Mouse (Mus musculus): ENCODE data around the gene Osbpl8. TPM values are rescaled to one million over a fixed set of nuclear protein-coding genes. Genes with fewer than 3 reads are reported as not detected.

Gene Osbpl8
- polyA plus RNA-seq, 1 experiment from 2014 or later: 20.7 TPM

DNA sequence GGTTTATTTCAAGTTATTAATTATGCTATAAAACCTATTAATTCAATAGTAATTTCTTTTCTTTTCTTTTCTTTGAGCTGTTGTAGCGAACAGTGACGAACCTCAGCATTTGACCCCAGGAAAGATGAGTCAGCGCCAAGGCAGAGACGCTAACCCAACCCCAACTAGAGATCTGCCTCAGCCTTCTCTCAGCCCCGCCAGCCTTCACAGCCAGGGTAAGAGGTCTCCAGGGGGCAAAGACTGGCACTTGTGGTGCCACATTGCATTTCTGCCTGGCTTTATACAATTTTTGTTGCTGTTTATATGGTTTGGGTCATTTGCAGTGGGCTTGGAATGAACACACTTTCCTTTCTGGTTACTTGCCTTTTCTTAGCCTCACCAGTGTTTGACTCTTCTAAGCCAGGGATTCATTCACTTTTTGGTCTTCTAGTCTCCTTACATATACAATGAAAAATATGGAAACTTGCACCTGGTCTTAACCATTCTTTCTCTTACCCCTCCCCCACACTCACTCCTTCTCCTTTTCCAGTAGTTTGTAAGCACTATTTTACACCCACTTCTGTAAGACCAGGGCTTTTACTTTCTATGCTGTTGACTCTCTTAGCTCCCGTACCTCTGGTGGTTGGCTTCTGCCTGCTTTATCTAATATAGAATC is 69.1 kb downstream of the Osbpl8 start:
- 85% methylated on average over 6 of the region's 6 CpGs for WGBS
- H3K9me3 ChIP-seq: no peaks in the 10 kb centered on the region
- H3K4me3 ChIP-seq: no peak overlapping the region
- no peaks in the 10 kb centered on the region for H3K4me1 ChIP-seq
- H3K27ac ChIP-seq: no peak overlapping the region
- no peaks in the 10 kb centered on the region for H3K36me3 ChIP-seq
- H3K27me3 ChIP-seq (replicated peaks): no peaks in the 10 kb centered on the region
- no peak overlapping the region for H3K4me2 ChIP-seq (replicated peaks)
- ATAC-seq (ENCODE audit: low FRiP score, low read depth): no peak
- H3K9ac ChIP-seq: no peak overlapping the region

DNA sequence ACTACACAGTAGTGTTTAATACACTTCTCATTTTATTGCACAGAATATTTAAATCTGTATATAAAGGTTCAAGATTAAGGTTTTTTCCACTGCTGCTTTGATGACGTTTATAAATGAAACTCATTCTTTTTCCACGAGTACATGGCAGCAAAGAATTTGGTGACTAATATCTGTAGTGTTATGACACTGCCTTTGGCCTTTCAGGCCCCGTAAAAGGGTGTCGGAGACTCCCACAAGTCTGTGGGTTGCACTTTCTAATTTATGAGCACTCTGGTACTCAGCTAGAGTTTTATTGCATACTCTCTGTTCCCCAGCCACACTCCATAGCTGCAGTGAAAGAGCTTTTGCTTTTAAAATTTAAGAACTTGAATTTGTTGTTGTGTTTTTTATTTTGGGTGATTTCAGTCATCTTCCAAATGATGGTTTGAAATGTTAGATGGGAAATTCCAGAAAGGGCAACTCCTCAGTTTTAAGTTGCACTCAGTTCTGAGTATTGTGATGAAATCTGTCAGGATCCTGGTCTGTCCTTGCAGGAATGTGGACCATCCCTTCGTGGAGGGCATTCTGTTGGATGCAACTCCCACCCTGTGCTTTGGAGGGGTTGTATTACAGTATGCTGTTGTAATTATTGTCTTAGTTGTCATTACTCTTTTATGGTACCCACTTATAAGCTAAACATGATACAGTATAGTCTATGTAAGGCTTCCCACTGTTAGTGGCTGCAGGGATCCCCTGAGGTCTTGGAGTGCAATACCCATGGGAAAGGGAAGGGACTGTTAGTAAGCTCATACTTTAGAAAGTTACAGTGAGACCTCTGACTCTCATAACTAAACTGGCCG is 70.1 kb downstream of the Osbpl8 start:
- H3K4me1 ChIP-seq: no peaks in the 10 kb centered on the region
- no peak overlapping the region for H3K4me2 ChIP-seq (replicated peaks)
- H3K9ac ChIP-seq: no peak overlapping the region
- H3K9me3 ChIP-seq: no peaks in the 10 kb centered on the region
- H3K4me3 ChIP-seq: no peak overlapping the region
- no peaks in the 10 kb centered on the region for H3K27me3 ChIP-seq (replicated peaks)
- WGBS: 48% methylated on average over 6 of the region's 6 CpGs
- no peaks in the 10 kb centered on the region for H3K36me3 ChIP-seq
- ATAC-seq (ENCODE audit: low FRiP score, low read depth): no peak
- H3K27ac ChIP-seq: no peak overlapping the region

DNA sequence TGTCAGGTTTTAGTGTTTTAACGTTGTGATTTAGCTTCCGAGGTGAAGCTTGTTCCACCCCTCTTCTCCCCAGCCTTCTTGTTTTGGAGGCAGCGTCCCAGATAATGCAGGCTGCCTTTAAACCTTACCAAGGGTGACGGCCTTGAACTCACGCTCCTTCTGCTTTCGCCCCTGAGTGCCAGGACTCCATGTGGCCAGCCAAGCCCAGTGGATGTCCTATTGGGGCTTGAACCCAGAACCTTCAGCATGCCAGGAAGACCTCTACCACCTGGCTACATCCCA is 70.7 kb downstream of the Osbpl8 start:
- H3K4me2 ChIP-seq (replicated peaks): no peak overlapping the region
- H3K36me3 ChIP-seq: no peaks in the 10 kb centered on the region
- no peaks in the 10 kb centered on the region for H3K9me3 ChIP-seq
- no peaks in the 10 kb centered on the region for H3K4me1 ChIP-seq
- H3K9ac ChIP-seq: no peak overlapping the region
- H3K27ac ChIP-seq: no peak overlapping the region
- no peak for ATAC-seq (ENCODE audit: low FRiP score, low read depth)
- H3K27me3 ChIP-seq (replicated peaks): no peaks in the 10 kb centered on the region
- H3K4me3 ChIP-seq: no peak overlapping the region
- 88% methylated on average over 6 of the region's 6 CpGs for WGBS

DNA sequence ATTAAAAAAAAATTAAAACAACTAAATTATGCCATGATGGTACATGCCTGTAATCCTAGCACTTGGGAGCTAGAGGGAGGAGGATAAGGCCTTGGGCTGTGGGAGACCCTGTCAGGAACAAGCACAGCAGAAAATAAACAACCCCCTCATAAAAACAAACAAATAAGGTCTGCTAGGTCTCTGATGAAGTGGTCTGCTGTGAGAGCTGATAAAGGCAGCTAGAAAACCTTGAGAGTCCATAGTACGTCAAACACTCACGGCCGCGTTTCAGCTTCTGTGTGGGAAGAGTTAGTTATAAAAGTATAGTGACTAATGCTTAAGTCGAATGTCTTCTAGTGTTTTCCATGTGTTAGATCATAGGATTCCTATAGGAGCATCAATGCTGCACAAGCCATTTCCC is 72.9 kb downstream of the Osbpl8 start:
- H3K4me2 ChIP-seq (replicated peaks): no peak overlapping the region
- no peak overlapping the region for H3K27ac ChIP-seq
- ATAC-seq (ENCODE audit: low FRiP score, low read depth): no peak
- WGBS: 87% methylated on average over 5 of the region's 5 CpGs
- no peak overlapping the region for H3K9ac ChIP-seq
- H3K36me3 ChIP-seq: no peaks in the 10 kb centered on the region
- no peak overlapping the region for H3K4me3 ChIP-seq
- no peaks in the 10 kb centered on the region for H3K27me3 ChIP-seq (replicated peaks)
- H3K4me1 ChIP-seq: no peaks in the 10 kb centered on the region
- no peaks in the 10 kb centered on the region for H3K9me3 ChIP-seq

DNA sequence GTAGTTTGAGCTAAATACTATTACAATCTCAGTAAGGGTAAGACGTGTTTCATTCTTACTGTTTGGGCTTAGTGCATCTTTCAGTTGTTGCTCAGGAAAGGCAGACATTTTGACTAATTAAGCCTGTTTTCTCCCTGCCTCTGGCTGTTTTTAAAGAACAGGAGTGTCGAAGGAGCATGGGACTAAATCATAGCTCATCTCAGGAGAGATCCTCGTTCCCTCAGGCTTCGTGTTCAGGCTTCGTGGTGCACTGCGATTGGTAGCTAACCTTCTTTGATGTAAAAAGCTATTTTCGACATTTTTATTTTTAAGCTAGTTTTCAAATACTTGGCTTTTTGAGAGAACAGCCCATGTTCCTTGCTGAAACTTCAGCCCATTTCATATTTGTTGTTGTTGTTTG is 78.1 kb downstream of the Osbpl8 start:
- no peak overlapping the region for H3K9ac ChIP-seq

DNA sequence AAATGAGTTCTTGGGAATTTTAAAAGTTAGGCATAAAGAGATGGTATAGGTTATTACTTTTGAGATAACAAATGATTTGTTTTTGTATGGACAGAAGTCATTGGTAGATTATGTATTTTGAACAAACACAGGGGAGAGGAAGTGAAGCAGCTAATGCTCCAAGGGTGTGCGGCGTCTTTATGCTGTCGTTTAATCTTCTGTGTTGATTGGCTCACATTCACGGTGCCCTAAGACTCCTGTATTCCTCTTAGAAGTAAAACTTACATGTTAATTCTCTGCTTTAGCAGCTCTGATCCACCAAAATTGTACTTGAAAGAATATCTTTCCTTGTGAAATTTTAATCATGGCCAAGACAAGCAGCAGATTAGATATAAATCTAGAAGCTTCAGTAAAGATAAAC is 83.1 kb downstream of the Osbpl8 start:
- Histone ChIP-seq H3K36me3 (no peaks in the 10 kb centered on the region), H3K27me3 (replicated peaks) (no peaks in the 10 kb centered on the region), H3K27ac (no peak overlapping the region), H3K4me3 (no peak overlapping the region), H3K4me2 (replicated peaks) (peak overlapping the region; percentile 29; the same call in 1 of the 2 replicates), H3K9me3 (no peaks in the 10 kb centered on the region), H3K9ac (no peak overlapping the region), H3K4me1 (no peaks in the 10 kb centered on the region)
- 59% methylated on average over 4 of the region's 4 CpGs for WGBS
- no peak for ATAC-seq (ENCODE audit: low FRiP score, low read depth)

More for the DNA sequence above, 78.1 kb downstream of the Osbpl8 start:
- Histone ChIP-seq H3K36me3 (no peaks in the 10 kb centered on the region), H3K27me3 (replicated peaks) (no peaks in the 10 kb centered on the region), H3K4me2 (replicated peaks) (no peak overlapping the region), H3K4me1 (no peaks in the 10 kb centered on the region), H3K9me3 (no peaks in the 10 kb centered on the region), H3K27ac (no peak overlapping the region), H3K4me3 (no peak overlapping the region)
- ATAC-seq (ENCODE audit: low FRiP score, low read depth): no peak
- 82% methylated on average over 7 of the region's 7 CpGs for WGBS

DNA sequence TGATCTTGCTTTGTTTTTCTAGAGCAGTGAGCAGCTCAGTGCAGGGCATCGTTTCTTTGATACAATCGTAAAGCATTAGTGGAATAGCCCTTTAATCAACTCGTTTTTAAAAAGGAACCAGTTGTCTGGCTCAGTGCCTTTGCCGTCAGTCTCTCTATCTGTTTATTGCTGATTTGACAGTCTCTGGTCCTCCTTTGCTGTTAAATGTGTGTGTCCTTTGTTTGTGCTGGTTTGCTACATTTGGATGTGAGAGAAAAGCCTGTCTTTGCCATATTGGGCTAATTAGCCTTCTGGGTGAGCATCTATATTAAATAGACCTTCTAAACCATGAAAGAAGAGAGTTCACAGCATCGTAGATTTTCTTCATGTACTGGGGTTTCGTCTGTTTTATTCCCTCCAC is 83.6 kb downstream of the Osbpl8 start:
- 23% methylated on average over 6 of the region's 6 CpGs for WGBS
- Histone ChIP-seq H3K27ac (0 out of 2 replicates have a peak overlapping the region, but pooled peaks have one; percentile 27), H3K27me3 (replicated peaks) (no peaks in the 10 kb centered on the region), H3K4me3 (no peak overlapping the region), H3K4me1 (no peaks in the 10 kb centered on the region), H3K9ac (no peak overlapping the region), H3K4me2 (replicated peaks) (peak overlapping the region; percentile 29; the same call in 1 of the 2 replicates), H3K36me3 (no peaks in the 10 kb centered on the region), H3K9me3 (no peaks in the 10 kb centered on the region)
- no peak for ATAC-seq (ENCODE audit: low FRiP score, low read depth)

DNA sequence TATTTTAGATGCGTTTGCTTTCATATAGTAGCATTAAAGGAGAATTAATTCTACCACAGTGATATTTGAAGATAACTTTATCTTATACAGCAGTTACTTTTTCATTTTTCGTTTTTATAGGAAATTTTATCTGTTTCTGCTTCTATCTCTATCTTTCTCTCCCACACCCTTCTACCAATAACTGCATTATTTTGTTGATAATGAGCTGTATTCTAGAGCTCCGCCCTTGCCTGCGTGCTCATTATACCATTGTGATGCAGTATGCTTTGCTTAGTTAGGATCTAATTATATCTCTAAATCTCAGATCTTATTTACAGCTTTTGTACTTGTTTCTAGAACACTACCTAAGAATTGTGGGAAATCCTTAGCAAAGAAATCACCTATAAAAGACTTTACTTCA is 85.6 kb downstream of the Osbpl8 start:
- Histone ChIP-seq H3K4me2 (replicated peaks) (no peak overlapping the region), H3K9me3 (no peaks in the 10 kb centered on the region), H3K27me3 (replicated peaks) (no peaks in the 10 kb centered on the region), H3K9ac (no peak overlapping the region), H3K36me3 (no peaks in the 10 kb centered on the region), H3K4me3 (no peak overlapping the region), H3K4me1 (no peaks in the 10 kb centered on the region), H3K27ac (no peak overlapping the region)
- no peak for ATAC-seq (ENCODE audit: low FRiP score, low read depth)
- WGBS: 91% methylated on average over 4 of the region's 4 CpGs

DNA sequence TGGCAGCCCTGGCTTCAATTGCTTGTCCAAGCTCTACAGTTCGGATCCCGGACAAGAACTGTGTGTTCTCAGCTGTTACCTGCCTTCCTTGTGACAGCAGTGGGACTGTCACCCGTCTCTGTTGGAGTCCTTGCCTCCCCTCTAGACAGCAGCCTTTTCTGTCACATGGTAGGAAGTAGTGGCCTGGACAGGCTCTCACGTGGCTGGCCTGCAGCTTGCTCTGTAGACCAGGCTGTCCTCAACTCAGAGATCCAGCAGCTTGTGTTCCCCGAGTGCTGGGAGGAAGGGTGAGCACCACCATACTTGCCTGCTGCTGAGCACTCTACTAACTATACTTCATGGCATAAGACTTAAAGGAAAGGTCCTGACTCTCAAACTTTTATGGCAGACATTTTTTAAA is 87.1 kb downstream of the Osbpl8 start:
- Histone ChIP-seq H3K4me3 (no peak overlapping the region), H3K36me3 (no peaks in the 10 kb centered on the region), H3K9ac (no peak overlapping the region), H3K4me1 (no peaks in the 10 kb centered on the region), H3K27me3 (replicated peaks) (no peaks in the 10 kb centered on the region), H3K4me2 (replicated peaks) (no peak overlapping the region), H3K9me3 (no peaks in the 10 kb centered on the region), H3K27ac (no peak overlapping the region)
- WGBS: 76% methylated on average over 5 of the region's 5 CpGs
- ATAC-seq (ENCODE audit: low FRiP score, low read depth): no peak

DNA sequence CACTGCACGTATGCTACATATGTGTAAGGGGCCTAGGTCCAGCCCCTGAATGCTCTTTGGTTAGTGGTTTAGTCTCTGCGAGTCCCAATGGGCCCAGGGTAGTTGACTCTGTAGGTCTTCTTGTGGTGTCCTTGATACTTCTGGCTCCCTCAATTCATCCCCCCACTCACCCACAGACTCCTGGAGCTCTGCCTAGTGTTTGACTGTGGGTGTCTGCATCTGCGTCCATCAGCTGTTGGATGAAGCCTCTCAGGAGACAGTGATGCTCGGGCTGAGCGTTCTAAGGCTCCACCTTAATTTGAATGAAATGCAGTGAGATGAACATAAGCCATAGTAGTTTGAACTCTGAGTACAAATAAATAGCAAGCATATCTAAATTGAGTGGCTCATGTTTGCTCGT is 90.7 kb downstream of the Osbpl8 start:
- H3K27me3 ChIP-seq (replicated peaks): no peaks in the 10 kb centered on the region
- H3K4me1 ChIP-seq: no peaks in the 10 kb centered on the region
- no peak overlapping the region for H3K4me2 ChIP-seq (replicated peaks)
- no peak for ATAC-seq (ENCODE audit: low FRiP score, low read depth)
- H3K9ac ChIP-seq: no peak overlapping the region
- H3K4me3 ChIP-seq: no peak overlapping the region
- no peak overlapping the region for H3K27ac ChIP-seq
- WGBS: 92% methylated on average over 6 of the region's 6 CpGs
- H3K9me3 ChIP-seq: no peaks in the 10 kb centered on the region
- H3K36me3 ChIP-seq: no peaks in the 10 kb centered on the region

DNA sequence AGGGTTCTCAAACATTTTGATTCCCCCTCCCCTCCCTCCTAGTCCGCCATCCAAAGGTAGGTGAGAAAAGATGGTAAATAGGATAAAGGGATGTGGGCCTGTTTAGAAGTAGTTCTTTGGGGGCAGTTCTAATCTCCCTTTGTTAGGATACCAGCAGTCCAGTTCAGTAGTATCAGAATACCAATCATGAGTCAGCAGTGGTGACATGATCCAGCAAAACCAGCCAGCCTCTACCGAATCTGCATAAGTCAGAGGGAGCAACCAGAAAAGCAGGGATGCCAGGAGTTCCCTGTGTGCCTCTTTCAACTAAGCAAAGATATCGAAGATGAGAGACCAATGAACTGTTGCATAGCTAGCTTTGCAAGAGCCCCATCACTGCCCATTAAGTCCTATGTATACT is 91.6 kb downstream of the Osbpl8 start:
- H3K4me2 ChIP-seq (replicated peaks): no peak overlapping the region
- WGBS: 91% methylated on average over 3 of the region's 3 CpGs
- ATAC-seq (ENCODE audit: low FRiP score, low read depth): no peak
- no peak overlapping the region for H3K27ac ChIP-seq
- H3K27me3 ChIP-seq (replicated peaks): no peaks in the 10 kb centered on the region
- no peak overlapping the region for H3K9ac ChIP-seq
- no peaks in the 10 kb centered on the region for H3K4me1 ChIP-seq
- H3K9me3 ChIP-seq: no peaks in the 10 kb centered on the region
- H3K36me3 ChIP-seq: no peaks in the 10 kb centered on the region
- no peak overlapping the region for H3K4me3 ChIP-seq

DNA sequence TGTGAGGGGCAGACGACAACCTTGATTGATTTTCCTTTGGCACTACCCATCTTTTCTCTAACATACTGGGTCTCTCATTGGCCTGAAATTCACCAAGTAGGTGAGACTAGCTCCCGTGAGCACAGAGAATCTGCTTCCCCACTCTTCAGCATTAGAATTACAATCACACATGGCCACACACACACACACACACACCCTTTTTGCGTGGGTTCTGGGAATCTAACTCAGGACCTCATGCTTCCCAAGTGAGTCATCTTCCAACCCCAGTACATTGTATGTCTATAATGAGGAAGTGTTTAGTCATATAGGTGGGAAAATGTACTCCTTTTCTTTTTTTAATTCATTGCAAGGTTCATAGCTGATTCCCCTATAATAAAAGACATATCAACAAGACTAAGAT is 92.8 kb downstream of the Osbpl8 start:
- no peak overlapping the region for H3K4me3 ChIP-seq
- no peak for ATAC-seq (ENCODE audit: low FRiP score, low read depth)
- WGBS: 90% methylated on average over 3 of the region's 3 CpGs
- no peaks in the 10 kb centered on the region for H3K36me3 ChIP-seq
- H3K4me1 ChIP-seq: no peaks in the 10 kb centered on the region
- H3K9ac ChIP-seq: no peak overlapping the region
- H3K27ac ChIP-seq: no peak overlapping the region
- H3K9me3 ChIP-seq: no peaks in the 10 kb centered on the region
- no peaks in the 10 kb centered on the region for H3K27me3 ChIP-seq (replicated peaks)
- H3K4me2 ChIP-seq (replicated peaks): no peak overlapping the region

DNA sequence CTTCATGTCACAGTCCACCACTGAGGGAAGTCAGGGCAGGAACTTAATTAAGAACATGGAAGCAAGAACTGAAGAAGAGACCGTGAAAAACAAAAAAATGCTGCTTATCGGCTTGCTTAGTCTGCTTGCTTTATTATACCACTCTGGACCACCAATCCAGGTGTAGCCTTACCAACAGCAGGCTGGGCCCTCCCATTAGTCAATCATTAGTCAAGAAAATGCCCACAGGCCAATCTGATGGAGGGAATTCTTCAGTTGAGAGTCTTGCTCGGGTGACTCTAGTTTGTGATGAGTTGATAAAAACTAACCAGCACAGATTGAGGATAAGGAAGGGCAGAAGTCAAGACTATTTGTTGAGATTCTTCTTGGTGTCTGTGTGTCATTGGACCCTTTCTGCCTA is 93.7 kb downstream of the Osbpl8 start:
- no peak for ATAC-seq (ENCODE audit: low FRiP score, low read depth)
- H3K27ac ChIP-seq: no peak overlapping the region

More for the DNA sequence above, 93.7 kb downstream of the Osbpl8 start:
- Histone ChIP-seq H3K4me3 (no peak overlapping the region), H3K4me1 (no peaks in the 10 kb centered on the region), H3K9me3 (no peaks in the 10 kb centered on the region), H3K4me2 (replicated peaks) (no peak overlapping the region), H3K9ac (no peak overlapping the region), H3K27me3 (replicated peaks) (no peaks in the 10 kb centered on the region), H3K36me3 (no peaks in the 10 kb centered on the region)
- 93% methylated on average over 3 of the region's 3 CpGs for WGBS
